Mouse (Mus musculus) gastrocnemius, postnatal 10 days (tissue): ENCODE measurements at regions not wholly inside any gene's neighbourhood (a gene's known extent, or its start where the extent isn't known, plus 50 kb on each side); places are given as distances from the start of the nearest gene placed in this dataset.

Source experiments
- DNase-seq: peaks from one replicate; pipeline ENCODE4 v3.0.0; 2021; ENCODE audit warnings: mixed read lengths

- DNase-seq, result no peak
These were observed 89.1 kb downstream of the Kcnj2 start for GRCm38 (mm10) chr11:111155023-111155422.

DNA sequence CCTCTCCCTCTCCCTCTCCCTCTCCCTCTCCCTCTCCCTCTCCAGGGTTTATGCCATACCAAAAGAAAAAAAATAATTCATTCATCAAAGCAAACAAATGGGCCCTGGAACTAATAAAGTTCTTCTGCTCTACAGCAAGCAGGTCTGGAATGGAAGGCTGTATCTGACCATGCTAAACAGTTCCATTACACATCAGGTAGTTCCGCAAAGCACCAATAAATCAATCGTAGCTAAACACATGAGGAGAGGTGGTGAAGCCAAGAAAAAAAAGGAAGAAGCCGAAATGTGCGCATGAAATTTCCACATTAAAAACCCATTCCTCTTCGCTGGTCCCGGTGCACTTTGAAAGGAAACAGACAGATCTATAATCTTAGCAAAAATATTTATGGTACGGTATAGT lies 89.8 kb downstream of the Kcnj2 start:
- no peak for DNase-seq

GRCm38 (mm10) chr11:111159299-111159698 lies 93.3 kb downstream of the Kcnj2 start:
- DNase-seq, result no peak

DNA sequence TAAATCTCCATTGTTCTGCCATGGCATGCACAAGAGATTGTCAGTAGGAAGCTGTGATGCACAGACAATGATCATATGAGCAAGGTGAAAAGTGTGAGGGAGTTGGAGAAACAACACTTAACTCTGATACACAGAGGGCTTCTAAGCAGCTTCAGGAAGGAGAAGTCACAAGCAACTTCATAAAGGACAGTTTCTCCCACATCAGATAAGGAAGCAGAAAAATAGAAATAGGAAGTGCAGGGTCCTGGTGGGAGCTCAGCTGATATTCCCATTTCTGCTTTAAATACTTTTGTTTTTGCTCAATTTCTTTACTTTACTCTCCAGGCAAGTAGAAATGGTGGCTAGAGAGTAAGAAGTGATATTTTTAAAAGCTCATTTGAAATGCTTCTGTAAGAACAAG lies 98.9 kb downstream of the Kcnj2 start:
- DNase-seq, result no peak

DNA sequence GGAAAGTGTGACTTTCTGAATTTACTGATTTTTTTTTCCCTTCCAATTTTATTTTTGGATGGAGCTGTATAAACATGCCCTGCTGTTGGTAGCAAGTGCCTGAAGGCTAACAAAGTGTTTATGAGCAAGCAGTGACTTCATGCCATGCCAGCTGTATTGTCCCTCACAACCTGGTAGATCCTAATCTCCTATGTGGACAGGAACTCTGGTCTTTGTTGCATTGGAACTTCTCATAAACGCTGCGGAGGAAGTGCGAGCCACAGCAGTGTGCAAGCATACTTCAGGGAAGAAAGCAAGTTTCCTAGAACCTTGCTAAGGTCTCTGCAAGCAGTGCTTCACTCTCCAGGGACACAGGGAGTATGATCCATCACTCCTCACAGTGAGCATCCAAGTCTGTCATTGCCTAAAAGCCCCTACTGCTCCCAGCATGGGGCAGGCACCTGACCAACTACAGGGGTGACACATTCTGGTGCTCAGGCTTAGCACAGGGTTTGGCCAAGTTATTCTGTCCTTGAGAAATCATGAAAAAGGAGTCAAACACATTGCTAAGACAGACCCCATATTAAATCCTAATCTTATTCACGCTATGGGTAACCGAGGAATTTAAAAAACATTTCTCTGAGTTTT lies 104.3 kb downstream of the Kcnj2 start:
- no peak for DNase-seq

GRCm38 (mm10) chr11:111173525-111173924 lies 107.6 kb downstream of the Kcnj2 start:
- no peak for DNase-seq

- DNase-seq, result no peak
These were observed 109.6 kb downstream of the Kcnj2 start for GRCm38 (mm10) chr11:111175566-111175965.

DNA sequence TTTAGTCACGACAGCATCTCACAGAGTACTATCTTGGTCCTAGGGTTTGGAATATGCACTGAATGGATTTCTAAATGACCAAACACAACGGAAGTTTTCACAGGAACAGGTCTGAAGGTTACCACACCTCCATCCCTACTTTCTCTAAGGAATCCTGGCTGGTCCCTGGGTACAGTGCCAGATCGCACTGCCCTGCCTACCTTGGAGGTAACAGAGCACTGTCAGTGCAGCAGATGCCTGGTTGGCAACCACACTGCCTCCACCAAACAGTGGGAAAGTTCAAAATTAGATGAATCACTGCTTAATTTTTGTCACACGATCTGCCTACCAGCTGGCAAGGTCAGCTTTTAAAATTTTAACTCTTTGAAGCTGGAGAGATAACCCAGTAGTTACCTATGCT lies 111.6 kb downstream of the Kcnj2 start:
- DNase-seq, result no peak

DNA sequence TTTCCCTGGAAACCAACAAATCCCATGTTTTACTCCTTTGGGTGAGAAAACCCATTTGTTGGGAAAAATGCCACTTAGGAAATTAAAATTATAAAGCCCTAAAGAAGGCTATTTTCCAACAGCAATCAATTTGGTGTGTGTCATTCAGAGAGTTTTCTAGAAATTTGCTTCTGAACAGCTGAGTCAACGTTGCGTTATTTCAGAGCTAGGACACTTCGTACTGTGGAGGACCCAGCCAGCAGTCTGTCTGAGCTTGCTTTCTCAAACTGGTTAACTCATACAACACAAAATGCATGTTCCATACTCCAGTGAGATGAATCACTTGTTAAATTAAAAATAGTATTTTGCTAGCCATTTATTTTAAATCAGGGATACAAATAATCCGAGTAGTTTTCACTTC lies 131.5 kb downstream of the Kcnj2 start:
- DNase-seq, result no peak

- DNase-seq, result no peak
These were observed 134.5 kb downstream of the Kcnj2 start for GRCm38 (mm10) chr11:111200512-111200911.

DNA sequence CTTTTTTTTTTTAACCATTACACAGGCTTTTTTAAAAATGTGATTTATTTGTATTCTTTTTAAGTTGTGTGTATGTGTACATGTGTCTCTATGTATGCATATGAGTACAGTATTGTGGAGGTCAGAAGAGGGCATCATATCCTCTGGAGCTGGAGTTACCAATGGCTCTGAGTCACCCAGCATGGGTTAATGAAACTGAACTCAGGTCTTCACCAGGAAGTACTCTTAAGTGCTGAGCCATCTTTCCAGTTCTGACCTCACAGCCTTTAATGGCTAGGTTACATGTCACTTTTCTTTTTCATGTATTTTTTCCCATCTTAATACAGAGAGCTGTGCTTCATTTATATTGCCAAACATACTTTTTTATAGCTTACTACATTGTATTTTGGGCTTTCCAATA lies 136.8 kb downstream of the Kcnj2 start:
- DNase-seq, result no peak

GRCm38 (mm10) chr11:111210565-111210964 lies 144.6 kb downstream of the Kcnj2 start:
- no peak for DNase-seq

DNA sequence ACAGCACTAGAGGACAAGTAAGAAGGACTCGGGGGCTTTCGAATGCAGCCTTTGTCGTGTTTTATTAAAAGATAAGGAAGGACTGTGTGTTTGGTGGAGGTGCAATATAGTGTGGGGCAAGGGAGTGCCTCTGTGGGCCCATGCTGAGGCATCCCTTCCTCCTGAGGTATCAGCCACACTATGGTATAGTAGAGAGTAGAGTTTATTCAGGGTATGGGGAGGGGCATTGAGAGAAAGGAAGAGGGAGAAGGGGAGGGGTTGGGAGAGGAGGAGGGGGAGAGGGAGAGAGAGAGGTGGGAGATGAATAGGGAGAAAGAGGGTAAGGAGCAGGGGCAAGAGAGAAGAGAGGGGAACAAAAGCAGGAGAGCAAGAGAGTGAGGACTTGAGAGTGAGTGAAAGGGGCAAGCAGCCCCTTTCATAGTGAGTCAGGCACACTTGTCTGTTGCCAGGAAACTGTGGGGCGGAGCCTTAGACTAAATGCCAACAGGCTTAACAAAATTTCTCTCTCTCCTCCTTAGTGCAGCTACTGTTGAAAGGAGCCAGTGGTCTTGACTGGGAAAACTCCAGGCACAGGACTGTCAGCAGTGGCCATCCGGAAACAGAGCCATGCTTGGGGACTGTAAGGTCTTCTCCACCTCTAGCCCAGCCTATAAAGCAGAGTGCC lies 146.2 kb downstream of the Kcnj2 start:
- DNase-seq, result no peak

GRCm38 (mm10) chr11:111212702-111213328 lies 146.9 kb downstream of the Kcnj2 start:
- no peak for DNase-seq

GRCm38 (mm10) chr11:111215006-111215405 lies 149.0 kb downstream of the Kcnj2 start:
- no peak for DNase-seq

- no peak for DNase-seq
These were observed 157.9 kb downstream of the Kcnj2 start for GRCm38 (mm10) chr11:111223834-111224233.

- no peak for DNase-seq
These were observed 161.3 kb downstream of the Kcnj2 start for GRCm38 (mm10) chr11:111227305-111227704.

DNA sequence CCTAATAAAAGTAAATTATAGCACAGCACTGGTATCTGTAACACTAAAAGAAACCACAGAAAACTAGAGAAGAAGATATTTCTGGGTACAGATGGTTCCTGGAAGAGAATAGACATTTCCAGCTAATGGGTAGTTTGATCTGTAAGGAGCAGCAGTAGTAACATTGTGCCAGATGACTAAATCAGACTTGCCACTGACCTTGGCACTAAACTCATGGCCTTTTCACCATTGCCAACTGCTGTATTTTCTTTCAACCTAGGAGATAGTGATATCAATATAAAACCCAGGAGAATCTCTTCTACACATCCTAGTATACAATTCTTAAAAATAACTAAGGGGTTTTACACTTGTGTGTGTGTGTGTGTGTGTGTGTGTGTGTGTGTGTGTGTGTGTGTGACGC lies 170.8 kb downstream of the Kcnj2 start:
- no peak for DNase-seq

DNA sequence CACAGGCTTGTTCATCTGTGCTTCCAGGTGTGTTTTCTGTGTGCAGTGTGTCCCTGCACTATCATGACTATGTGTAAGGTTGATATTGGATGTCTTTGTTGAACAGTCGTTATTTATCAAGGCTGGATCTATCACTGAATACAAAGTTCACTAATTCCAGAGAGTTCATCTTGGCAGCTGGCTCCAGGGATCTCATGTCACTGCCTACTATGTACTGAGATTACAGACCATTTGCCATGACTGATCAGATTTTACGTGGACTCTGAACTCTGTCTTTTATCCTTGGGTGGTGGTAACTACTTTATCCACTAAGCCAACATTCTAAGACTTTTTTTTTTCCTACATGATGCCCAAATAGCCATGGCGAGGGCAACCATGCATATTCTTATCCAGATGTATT lies 173.8 kb downstream of the Kcnj2 start:
- no peak for DNase-seq

GRCm38 (mm10) chr11:111252226-111252625 lies 186.3 kb downstream of the Kcnj2 start:
- DNase-seq, result no peak

- no peak for DNase-seq
These were observed 190.6 kb downstream of the Kcnj2 start for GRCm38 (mm10) chr11:111256596-111256995.

- no peak for DNase-seq
These were observed 194.9 kb downstream of the Kcnj2 start for GRCm38 (mm10) chr11:111260691-111261383.

DNA sequence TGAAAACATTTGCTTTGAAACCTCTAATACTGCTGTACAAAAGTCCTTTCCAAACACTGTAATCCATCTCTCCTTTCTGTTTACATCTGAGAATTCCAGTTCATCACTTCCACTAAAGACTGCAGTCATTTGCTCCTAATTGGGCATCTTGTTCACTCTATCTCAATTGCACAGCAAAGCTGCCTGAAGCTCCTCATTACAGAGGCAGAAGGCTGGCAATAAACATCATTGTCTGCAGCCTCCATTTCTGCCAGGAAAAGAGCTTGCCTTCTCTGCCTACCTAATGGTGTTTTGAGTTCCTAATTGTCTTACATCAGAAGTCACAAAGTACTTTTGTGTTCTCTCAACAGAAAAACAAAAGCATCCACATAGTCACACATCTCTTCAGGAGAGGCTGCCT lies 207.7 kb downstream of the Kcnj2 start:
- DNase-seq, result no peak
